Comparison of ENCODE assay signal across 8 mouse cellular contexts in genomic region chr19:46041933-46042475, GRCm38 (mm10). TPM values are rescaled to one million over a fixed set of nuclear protein-coding genes. Genes with fewer than 3 reads are reported as not detected.
DNase-seq lines count a peak whose midpoint lies in the region; ATAC-seq and TF ChIP-seq lines count a peak whose summit lies in the region.

No protein-coding gene starts in this region.

- ATAC-seq in CD4-positive, CD25-positive, alpha-beta regulatory T cell, adult 4 months = no peak
- ATAC-seq in midbrain, postnatal 0 days (ENCODE audit: low FRiP score) = no peak
- peak; percentile 5; the same call in 1 of the 2 replicates for ATAC-seq in stomach, embryonic 16.5 days (ENCODE audit: insufficient read depth, low FRiP score)

- peak overlapping the region; percentile 64 for H3K9ac ChIP-seq in midbrain, postnatal 0 days (replicated peaks; ENCODE audit: low read length, poor library complexity, severe bottlenecking)
- peak overlapping the region; percentile 98 for H3K9ac ChIP-seq in stomach, embryonic 16.5 days (ENCODE audit: low read length)

- peak; percentile 59 for DNase-seq in CD4-positive, CD25-positive, alpha-beta regulatory T cell, adult 2 months (ENCODE audit: low read depth, low spot score)
- peak; percentile 57 for DNase-seq in embryo, embryonic 11.5 days (ENCODE audit: low read depth, low spot score)
- DNase-seq in heart, adult 9 months (ENCODE audit: low spot score in 2 of 2) = peak; percentile 75 to 83
- peak; percentile 94 for DNase-seq in kidney, adult 9 months
- DNase-seq in liver = peak; percentile 76
- peak; percentile 80 for DNase-seq in midbrain, postnatal 0 days (ENCODE audit: low spot score)

- H3K27ac ChIP-seq in midbrain, postnatal 0 days (ENCODE audit: low read depth, low read length) = peak overlapping the region; percentile 81
- peak overlapping the region; percentile 99 for H3K27ac ChIP-seq in stomach, embryonic 16.5 days (ENCODE audit: low read length)

- WGBS in midbrain, postnatal 0 days = 1% methylated on average over 10 of the region's 14 CpGs
- under 1% methylated on average over 9 of the region's 14 CpGs for WGBS in stomach, embryonic 16.5 days

- TF ChIP-seq CTCF in midbrain, postnatal 0 days (IDR thresholded peaks at IDR 0.05) = no peak

- no peaks in the 10 kb centered on the region for H3K36me3 ChIP-seq in midbrain, postnatal 0 days (ENCODE audit: insufficient read depth, low read length)
- H3K36me3 ChIP-seq in stomach, embryonic 16.5 days (ENCODE audit: control insufficient read depth, insufficient read depth, low read length) = no peaks in the 10 kb centered on the region

- H3K4me2 ChIP-seq in midbrain, postnatal 0 days (ENCODE audit: low read depth, low read length, poor library complexity, severe bottlenecking) = peak overlapping the region; percentile 90
- peak overlapping the region; percentile 94 for H3K4me2 ChIP-seq in stomach, embryonic 16.5 days (ENCODE audit: low read depth, low read length)

- no peaks in the 10 kb centered on the region for H3K27me3 ChIP-seq in midbrain, postnatal 0 days (ENCODE audit: insufficient read depth, low read length)
- H3K27me3 ChIP-seq in stomach, embryonic 16.5 days (ENCODE audit: control insufficient read depth, insufficient read depth, low read length) = no peaks in the 10 kb centered on the region

- H3K4me1 ChIP-seq in midbrain, postnatal 0 days (ENCODE audit: insufficient read depth, low read length) = peaks cover 52% of the 10 kb centered on the region
- H3K4me1 ChIP-seq in stomach, embryonic 16.5 days (ENCODE audit: control insufficient read depth, insufficient read depth, low read length) = peaks cover 69% of the 10 kb centered on the region

- no peaks in the 10 kb centered on the region for H3K9me3 ChIP-seq in midbrain, postnatal 0 days (ENCODE audit: low read length)
- no peaks in the 10 kb centered on the region for H3K9me3 ChIP-seq in stomach, embryonic 16.5 days (replicated peaks; ENCODE audit: control insufficient read depth, low read length)

- peak overlapping the region; percentile 93 for H3K4me3 ChIP-seq in midbrain, postnatal 0 days (ENCODE audit: low read depth, low read length)
- H3K4me3 ChIP-seq in stomach, embryonic 16.5 days (replicated peaks; ENCODE audit: low read length) = peak overlapping the region; percentile 97

RNA-seq across cellular contexts. Expression of gene Pprc1, which starts 2.7 kb away (rescaled TPM):
- 10 to 100 TPM; 20.3 to 20.4 TPM for polyA plus RNA-seq in CD4-positive, CD25-positive, alpha-beta regulatory T cell, adult 4 months (2017; shearing (Covaris generic))
- 9.9 and 10.4 TPM in 2 replicates for total RNA-seq in midbrain, postnatal 0 days (2014; rRNA removed)
- 8.8 and 9.8 TPM in 2 replicates for polyA plus RNA-seq in midbrain, postnatal 0 days (2015; fragmentation: Nextera tagmentation; extraction: Ambion mirVana)
- polyA plus RNA-seq in stomach, embryonic 16.5 days (2015; fragmentation: Nextera tagmentation; extraction: Ambion mirVana) = 26.2 and 30.3 TPM in 2 replicates

RNA-seq across cellular contexts. Expression of gene Ldb1, which starts 3.0 kb away (rescaled TPM):
- polyA plus RNA-seq in CD4-positive, CD25-positive, alpha-beta regulatory T cell, adult 4 months (2017; shearing (Covaris generic)) = 10 to 100 TPM; 43.6 to 47.2 TPM
- total RNA-seq in midbrain, postnatal 0 days (2014; rRNA removed) = 121 and 139 TPM in 2 replicates
- polyA plus RNA-seq in midbrain, postnatal 0 days (2015; fragmentation: Nextera tagmentation; extraction: Ambion mirVana) = 83.7 and 84.5 TPM in 2 replicates
- polyA plus RNA-seq in stomach, embryonic 16.5 days (2015; fragmentation: Nextera tagmentation; extraction: Ambion mirVana) = 37.4 and 41.4 TPM in 2 replicates

RNA-seq across cellular contexts. Expression of gene Nolc1, which starts 33.7 kb away (rescaled TPM):
- polyA plus RNA-seq in CD4-positive, CD25-positive, alpha-beta regulatory T cell, adult 4 months (2017; shearing (Covaris generic)) = 10 to 100 TPM; 67.5 to 86.6 TPM
- 26.0 and 35.5 TPM in 2 replicates for total RNA-seq in midbrain, postnatal 0 days (2014; rRNA removed)
- polyA plus RNA-seq in midbrain, postnatal 0 days (2015; fragmentation: Nextera tagmentation; extraction: Ambion mirVana) = 55.7 and 63.5 TPM in 2 replicates
- 72.7 and 79.8 TPM in 2 replicates for polyA plus RNA-seq in stomach, embryonic 16.5 days (2015; fragmentation: Nextera tagmentation; extraction: Ambion mirVana)

RNA-seq across cellular contexts. Expression of gene Hps6, which starts 38.7 kb away (rescaled TPM):
- polyA plus RNA-seq in CD4-positive, CD25-positive, alpha-beta regulatory T cell, adult 4 months (2017; shearing (Covaris generic)) = 1 to 10 TPM; 2.6 to 4.7 TPM
- total RNA-seq in midbrain, postnatal 0 days (2014; rRNA removed) = 8.9 and 9.4 TPM in 2 replicates
- 3.9 and 4.6 TPM in 2 replicates for polyA plus RNA-seq in midbrain, postnatal 0 days (2015; fragmentation: Nextera tagmentation; extraction: Ambion mirVana)
- 8.5 and 9.0 TPM in 2 replicates for polyA plus RNA-seq in stomach, embryonic 16.5 days (2015; fragmentation: Nextera tagmentation; extraction: Ambion mirVana)

RNA-seq across cellular contexts. Expression of gene Armh3, which starts 43.7 kb away (rescaled TPM):
- 10 to 100 TPM in 1 of 2 experiments, 1 to 10 TPM in 1; 9.1 to 12.8 TPM for polyA plus RNA-seq in CD4-positive, CD25-positive, alpha-beta regulatory T cell, adult 4 months (2017; shearing (Covaris generic))
- 17.4 and 18.9 TPM in 2 replicates for total RNA-seq in midbrain, postnatal 0 days (2014; rRNA removed)
- polyA plus RNA-seq in midbrain, postnatal 0 days (2015; fragmentation: Nextera tagmentation; extraction: Ambion mirVana) = 18.1 and 20.1 TPM in 2 replicates
- polyA plus RNA-seq in stomach, embryonic 16.5 days (2015; fragmentation: Nextera tagmentation; extraction: Ambion mirVana) = 15.4 and 17.7 TPM in 2 replicates
